Mouse (Mus musculus): ENCODE data around the gene Lgr4.

DNA sequence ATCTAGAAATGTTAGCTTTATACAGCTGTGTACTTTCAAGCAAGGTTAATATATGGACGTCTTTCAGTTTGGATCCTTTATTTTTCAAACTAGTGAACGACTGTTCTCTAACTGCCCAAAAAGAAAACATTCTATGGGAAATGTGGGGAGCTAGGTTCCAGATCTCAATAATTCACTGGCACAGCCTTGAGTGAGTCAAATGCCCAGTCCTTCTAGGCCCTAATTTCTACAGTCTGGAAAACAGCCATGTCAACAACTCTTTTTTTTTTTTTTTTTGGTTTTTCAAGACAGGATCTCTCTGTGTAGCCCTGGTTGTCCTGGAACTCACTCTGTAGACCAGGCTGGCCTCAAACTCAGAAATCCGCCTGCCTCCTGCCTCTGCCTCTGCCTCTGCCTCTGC lies 4.9 kb downstream of the Lgr4 start:
- TF ChIP-seq CTCF (IDR thresholded peaks at IDR 0.05; ENCODE audit: low read depth, low read length) (no peak), TAL1 (conservative IDR thresholded peaks at IDR 0.05; ENCODE audit: low read depth, low read length) (no peak), GATA2 (IDR thresholded peaks at IDR 0.05; ENCODE audit: borderline replicate concordance, low read depth, low read length) (no peak)
